Mouse (Mus musculus) megakaryocyte, embryonic 14.5 days (primary cell): ENCODE measurements around the gene Npat. TPM values are rescaled to one million over a fixed set of nuclear protein-coding genes. Genes with fewer than 3 reads are reported as not detected.
A peak's percentile ranks its signal among the peaks of the same experiment; 100 is the strongest.

Experiments used
- H3K27me3 ChIP-seq: replicated peaks from 2 replicates; pipeline ENCODE3; 2012; ENCODE audit warnings: inconsistent platforms
- H3K36me3 ChIP-seq: replicated peaks from 2 replicates; pipeline ENCODE3; 2012; ENCODE audit warnings: low read length, inconsistent platforms, mixed read lengths
- H3K4me1 ChIP-seq: 2 replicates; pipeline ENCODE4 v1.6.1; 2012; ENCODE audit warnings: inconsistent platforms
- H3K4me3 ChIP-seq: replicated peaks from 2 replicates; pipeline ENCODE3; 2012; ENCODE audit warnings: moderate library complexity, mild to moderate bottlenecking, inconsistent platforms
- H3K9me3 ChIP-seq: 2 replicates; pipeline ENCODE4 v1.6.1; 2012; ENCODE audit warnings: inconsistent platforms
- FLI1 ChIP-seq: IDR thresholded peaks from 2 replicates; pipeline ENCODE4 v1.6.1; 2012; ENCODE audit warnings: low read length, inconsistent platforms, mixed read lengths
- GATA1 ChIP-seq: IDR thresholded peaks from 3 replicates; pipeline ENCODE4 v1.6.1; 2012; ENCODE audit warnings: mixed read lengths, low read length, inconsistent platforms, borderline replicate concordance
- polyA plus RNA-seq: library from polyadenylated mRNA; stranded (reverse); fragments of >175 nt; gene quantifications from 2 replicates; pipeline ENCODE4 v1.2.3, GENCODE M21; 2012; ENCODE audit warnings: low replicate concordance; ENCODE audit not compliant: insufficient read depth

The Npat gene
- polyA plus RNA-seq, result 0.26 and 0.66 TPM in 2 replicates

GRCm38 (mm10) chr9:53536558-53537320, at the start of gene Npat, which contains the start of gene Atm:
Npat (plus strand) TSS chr9:53537047.
Atm (minus strand) TSS chr9:53536740.
- H3K4me1 ChIP-seq, result peaks cover 34% of the 10 kb centered on the region
- H3K4me3 ChIP-seq, result peak within 1 kb of the TSS; percentile 98
- H3K27me3 ChIP-seq, result no peaks in the 10 kb centered on the region
- H3K9me3 ChIP-seq, result no peaks in the 10 kb centered on the region
- no peak for TF ChIP-seq GATA1
- TF ChIP-seq FLI1, result peak; percentile 77; the same call in 1 of the 2 replicates
- H3K36me3 ChIP-seq, result peaks cover 14% of the 10 kb centered on the region

GRCm38 (mm10) chr9:53508053-53508452, 28.8 kb upstream of the Npat start:
- H3K4me1 ChIP-seq, result peaks cover 19% of the 10 kb centered on the region
- H3K36me3 ChIP-seq, result peaks cover 45% of the 10 kb centered on the region
- H3K27me3 ChIP-seq, result no peaks in the 10 kb centered on the region
- no peaks in the 10 kb centered on the region for H3K9me3 ChIP-seq
- TF ChIP-seq FLI1 (no peak), GATA1 (no peak)
- peak overlapping the region; percentile 73 for H3K4me3 ChIP-seq

GRCm38 (mm10) chr9:53514091-53514490, 22.8 kb upstream of the Npat start:
- H3K36me3 ChIP-seq, result peaks cover 60% of the 10 kb centered on the region

GRCm38 (mm10) chr9:53517373-53518009, 19.4 kb upstream of the Npat start:
- no peak for TF ChIP-seq GATA1
- no peak for TF ChIP-seq FLI1
- H3K4me1 ChIP-seq, result peaks cover 11% of the 10 kb centered on the region
- no peaks in the 10 kb centered on the region for H3K27me3 ChIP-seq
- H3K9me3 ChIP-seq, result no peaks in the 10 kb centered on the region
- no peak overlapping the region for H3K4me3 ChIP-seq
- H3K36me3 ChIP-seq, result peaks cover 52% of the 10 kb centered on the region

More at GRCm38 (mm10) chr9:53514091-53514490, 22.8 kb upstream of the Npat start:
- Histone ChIP-seq H3K9me3 (no peaks in the 10 kb centered on the region), H3K27me3 (no peaks in the 10 kb centered on the region), H3K4me3 (no peak overlapping the region), H3K4me1 (peaks cover 4% of the 10 kb centered on the region; the same call in 1 of the 2 replicates)
- TF ChIP-seq GATA1 (no peak), FLI1 (no peak)

GRCm38 (mm10) chr9:53535416-53536320, 1.2 kb upstream of the Npat start:
- H3K4me1 ChIP-seq, result peaks cover 34% of the 10 kb centered on the region
- H3K36me3 ChIP-seq, result peaks cover 22% of the 10 kb centered on the region
- H3K27me3 ChIP-seq, result no peaks in the 10 kb centered on the region
- H3K9me3 ChIP-seq, result no peaks in the 10 kb centered on the region
- TF ChIP-seq GATA1 (no peak), FLI1 (no peak)
- peak overlapping the region; percentile 98 for H3K4me3 ChIP-seq

GRCm38 (mm10) chr9:53537336-53537965, 604 bp downstream of the Npat start:
- Histone ChIP-seq H3K36me3 (peaks cover 12% of the 10 kb centered on the region), H3K4me3 (peak overlapping the region; percentile 98), H3K4me1 (peaks cover 34% of the 10 kb centered on the region), H3K27me3 (no peaks in the 10 kb centered on the region), H3K9me3 (no peaks in the 10 kb centered on the region)
- TF ChIP-seq FLI1 (no peak), GATA1 (no peak)

GRCm38 (mm10) chr9:53570662-53571061, 33.8 kb downstream of the Npat start:
- Histone ChIP-seq H3K9me3 (no peaks in the 10 kb centered on the region), H3K36me3 (peaks cover 87% of the 10 kb centered on the region)
- TF ChIP-seq GATA1, result no peak
- no peak for TF ChIP-seq FLI1

GRCm38 (mm10) chr9:53572516-53573307, 35.9 kb downstream of the Npat start:
- Histone ChIP-seq H3K27me3 (no peaks in the 10 kb centered on the region), H3K4me3 (peak overlapping the region; percentile 74), H3K9me3 (no peaks in the 10 kb centered on the region), H3K4me1 (peaks cover 53% of the 10 kb centered on the region), H3K36me3 (peaks cover 86% of the 10 kb centered on the region)
- TF ChIP-seq FLI1, result no peak

More at GRCm38 (mm10) chr9:53570662-53571061, 33.8 kb downstream of the Npat start:
- peak overlapping the region; percentile 62 for H3K4me3 ChIP-seq
- H3K4me1 ChIP-seq, result peaks cover 49% of the 10 kb centered on the region
- H3K27me3 ChIP-seq, result no peaks in the 10 kb centered on the region

- TF ChIP-seq GATA1, result no peak
- no peak for TF ChIP-seq FLI1
- H3K4me1 ChIP-seq, result peaks cover 41% of the 10 kb centered on the region
- H3K9me3 ChIP-seq, result no peaks in the 10 kb centered on the region
- no peaks in the 10 kb centered on the region for H3K27me3 ChIP-seq
- peaks cover 88% of the 10 kb centered on the region for H3K36me3 ChIP-seq
- no peak overlapping the region for H3K4me3 ChIP-seq
These were observed 38.9 kb downstream of the Npat start for GRCm38 (mm10) chr9:53575721-53576120.
